Mouse (Mus musculus): ENCODE results near the gene Prr15l.

- no peak for TF ChIP-seq POLR2A (IDR thresholded peaks at IDR 0.05; ENCODE audit: extremely low read depth, insufficient read depth, low read length)
- no peak for TF ChIP-seq CTCF (IDR thresholded peaks at IDR 0.05; ENCODE audit: low read depth, low read length)
These were observed 2.3 kb upstream of the Prr15l start for GRCm38 (mm10) chr11:96925469-96926148.

All from liver, adult 2 months (tissue).